Mouse (Mus musculus): ENCODE measurements around the gene Stat5b.

Stat5b gene

DNA sequence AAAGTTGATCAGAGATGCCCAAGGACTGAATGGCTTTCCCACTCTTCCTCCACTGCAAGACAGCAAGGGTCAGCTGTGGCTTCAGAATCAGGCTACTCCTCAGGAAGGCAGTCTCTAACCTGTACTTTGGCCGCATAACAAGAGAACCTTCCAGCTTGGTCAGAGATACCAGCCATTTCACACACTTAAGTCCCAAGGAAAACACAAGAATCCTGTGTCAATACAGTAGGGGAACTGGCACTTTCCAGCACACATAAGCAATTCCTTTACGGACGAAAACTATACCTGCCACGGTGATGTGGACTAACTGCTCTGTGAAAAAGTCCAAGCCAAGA lies 113.8 kb downstream of the Stat5b start:
- no peak for DNase-seq (ENCODE audit: low spot score in 2 of 2)

DNA sequence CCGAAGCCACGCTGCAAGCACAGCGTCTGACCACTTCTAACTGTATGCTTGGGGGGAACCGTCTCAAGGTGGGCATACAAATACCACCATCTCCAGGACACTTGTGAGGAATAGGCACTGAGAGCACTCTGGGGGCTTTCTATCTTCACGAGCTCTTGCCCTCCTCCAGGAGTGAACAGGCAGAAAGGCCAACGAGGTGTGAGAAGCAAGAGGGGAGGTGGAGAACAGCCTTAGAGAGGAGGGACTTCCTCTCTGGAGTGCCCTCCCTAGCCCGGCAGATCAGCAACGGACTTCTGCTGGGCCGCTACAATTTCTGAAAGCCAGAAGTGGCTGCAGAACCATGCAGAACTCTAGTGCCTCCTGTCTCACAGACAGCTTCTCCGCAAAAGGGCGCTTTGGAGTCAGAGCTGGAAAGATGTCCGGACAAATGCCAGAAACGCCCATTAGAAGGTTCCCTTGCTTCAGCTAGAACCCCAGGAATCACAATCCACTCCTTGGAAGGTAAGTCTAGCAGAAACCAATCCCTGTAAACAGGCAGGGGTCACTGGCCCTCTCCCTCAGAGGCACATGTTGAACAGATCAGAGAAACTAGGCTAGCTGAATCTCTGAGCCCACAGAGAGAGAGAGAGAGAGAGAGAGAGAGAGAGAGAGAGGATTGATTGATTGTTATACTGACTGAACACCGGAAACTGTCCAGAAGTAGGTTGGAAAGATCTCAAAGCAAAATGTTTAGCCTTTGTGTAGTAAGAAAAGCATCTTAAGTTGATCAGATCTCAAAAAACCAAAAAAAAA lies 114.4 kb downstream of the Stat5b start:
- DNase-seq (ENCODE audit: low spot score in 2 of 2): no peak

DNA sequence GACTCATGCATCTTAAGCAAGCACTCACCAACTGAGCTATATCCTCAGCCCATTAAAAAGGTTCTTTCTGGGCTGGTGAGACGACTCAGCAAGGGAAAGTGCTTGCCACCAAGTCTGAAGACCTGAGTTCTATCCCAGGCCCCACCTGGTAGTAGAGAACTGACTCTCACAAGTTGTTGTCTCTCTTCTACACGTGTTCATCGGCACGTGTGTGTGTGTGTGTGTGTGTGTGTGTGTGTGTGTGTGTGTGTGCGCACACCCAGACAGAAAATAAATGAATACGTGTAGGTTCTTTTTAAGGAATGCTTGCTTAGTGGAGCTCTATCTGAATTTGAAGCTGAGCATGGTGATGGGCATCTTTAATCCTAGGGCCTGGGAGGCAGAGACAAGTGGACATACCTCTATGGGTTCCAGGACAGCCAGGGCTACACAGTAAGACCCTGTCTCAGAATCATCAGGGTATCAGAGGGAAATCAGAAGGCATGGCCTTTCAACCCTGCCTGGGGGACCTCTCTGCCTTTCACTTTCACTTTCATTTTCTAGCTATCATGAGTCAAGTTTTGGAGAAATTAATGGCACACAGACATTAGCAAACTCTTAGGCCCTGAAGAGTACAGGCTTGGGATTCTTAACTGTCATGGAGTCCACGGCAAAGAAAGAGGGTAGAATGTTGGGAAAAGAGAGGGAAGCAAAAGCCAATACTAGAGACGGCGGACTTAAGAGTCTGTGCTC lies 115.2 kb downstream of the Stat5b start:
- no peak for DNase-seq (ENCODE audit: low spot score in 2 of 2)

All from frontal cortex, postnatal 10 days (tissue).